Mouse (Mus musculus): Measurements from ENCODE around the gene Vmn2r78.
"Not testable (repeated sequence)": the region's sequence is repeated elsewhere in the genome, so short reads cannot be mapped to it uniquely, and the experiment has no call there.

DNA sequence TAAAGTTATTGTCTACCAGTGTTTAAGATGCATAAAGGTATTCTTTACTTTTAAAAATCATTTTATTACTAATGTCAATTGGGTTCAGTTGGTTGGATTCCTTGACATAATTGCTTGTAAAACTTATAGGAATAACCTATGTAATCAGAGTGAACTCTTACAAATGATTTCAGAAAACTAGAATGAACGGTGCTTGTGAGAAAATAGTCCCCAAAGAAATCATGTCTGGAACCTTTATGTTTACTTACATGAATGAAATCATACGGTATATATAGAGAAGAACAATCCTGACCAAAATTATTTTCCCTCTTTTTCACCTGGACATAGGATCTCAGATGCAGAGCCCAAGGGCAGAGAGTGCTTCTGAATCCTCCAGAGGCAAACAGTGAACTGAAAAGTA, at the start of gene Vmn2r78:
- TF ChIP-seq CTCF (IDR thresholded peaks at IDR 0.05; ENCODE audit: control insufficient read depth, insufficient read depth, insufficient read length); USF1 (IDR thresholded peaks at IDR 0.05; ENCODE audit: low read depth); MYOD1 (IDR thresholded peaks at IDR 0.05; ENCODE audit: control insufficient read depth, insufficient read length, low read depth); MYOG (IDR thresholded peaks at IDR 0.05; ENCODE audit: control insufficient read depth, extremely low read depth, insufficient read length); MAX (IDR thresholded peaks at IDR 0.05); FOSL1 (IDR thresholded peaks at IDR 0.05; ENCODE audit: insufficient read depth, low read length, poor library complexity, severe bottlenecking); CEBPB (IDR thresholded peaks at IDR 0.05; ENCODE audit: low read depth): not testable (repeated sequence)
